ENCODE assay signal across 8 mouse cellular contexts in the genomic region with DNA sequence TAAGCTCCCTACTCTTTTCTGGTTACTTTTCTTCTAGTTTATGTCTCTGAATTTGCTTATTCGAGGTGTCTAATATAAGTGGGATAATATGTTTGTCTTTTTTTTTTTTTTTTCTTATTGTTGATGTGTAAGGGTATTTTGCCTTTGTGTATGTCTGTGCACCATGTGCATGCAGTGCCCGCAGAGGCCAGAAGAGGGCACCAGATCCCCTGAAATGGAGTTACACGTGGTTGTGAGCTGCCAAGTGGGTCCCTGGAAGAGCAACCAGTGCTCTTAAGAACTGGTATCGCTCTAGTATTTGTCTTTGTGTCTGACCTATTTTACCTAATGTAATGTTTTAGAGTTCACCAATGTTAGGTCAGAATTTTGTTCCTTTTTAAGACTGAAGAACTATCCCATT. TPM values are rescaled to one million over a fixed set of nuclear protein-coding genes. Genes with fewer than 3 reads are reported as not detected.
DNase-seq lines count a peak whose midpoint lies in the region; ATAC-seq and TF ChIP-seq lines count a peak whose summit lies in the region.

No protein-coding gene starts in this region.

- H3K79me2 ChIP-seq in liver, adult 2 months (ENCODE audit: control insufficient read depth, insufficient read depth, low read length) = no peaks in the 10 kb centered on the region

- ATAC-seq in CD4-positive, CD25-positive, alpha-beta regulatory T cell, adult 4 months = no peak
- ATAC-seq in liver, embryonic 12.5 days = no peak

- no peaks in the 10 kb centered on the region for H3K9me3 ChIP-seq in liver, embryonic 12.5 days (replicated peaks)

- no peak overlapping the region for H3K9ac ChIP-seq in liver, embryonic 12.5 days
- H3K9ac ChIP-seq in liver, adult 2 months (ENCODE audit: low read depth, low read length) = no peak overlapping the region

- no peaks in the 10 kb centered on the region for H3K36me3 ChIP-seq in liver, embryonic 12.5 days
- H3K36me3 ChIP-seq in liver, adult 2 months (ENCODE audit: control insufficient read depth, insufficient read depth, low read length) = no peaks in the 10 kb centered on the region
- no peaks in the 10 kb centered on the region for H3K36me3 ChIP-seq in small intestine, adult 2 months (ENCODE audit: control insufficient read depth, insufficient read depth, low read length)

- H3K27me3 ChIP-seq in liver, embryonic 12.5 days (replicated peaks) = peaks cover 14% of the 10 kb centered on the region; the same call in 1 of the 2 replicates
- H3K27me3 ChIP-seq in liver, adult 2 months (ENCODE audit: control insufficient read depth, insufficient read depth, low read length) = no peaks in the 10 kb centered on the region
- H3K27me3 ChIP-seq in small intestine, adult 2 months (ENCODE audit: control insufficient read depth, insufficient read depth, low read length) = no peaks in the 10 kb centered on the region

- peak; percentile 72 for DNase-seq in CD4-positive, CD25-positive, alpha-beta regulatory T cell, adult 2 months (ENCODE audit: low read depth, low spot score)
- peak; percentile 81 for DNase-seq in liver
- DNase-seq in adrenal gland, postnatal 36 days = peak; percentile 81 to 84
- DNase-seq in forelimb bud, embryonic 11.5 days (ENCODE audit: low read depth, low spot score) = peak; percentile 66
- peak; percentile 57 for DNase-seq in liver, adult 2 months (ENCODE audit: extremely low read depth, low read depth, low spot score)

- no peak overlapping the region for H3K4me3 ChIP-seq in liver, embryonic 12.5 days
- H3K4me3 ChIP-seq in liver, adult 2 months (ENCODE audit: insufficient read depth, low read depth, low read length) = no peak overlapping the region
- no peak overlapping the region for H3K4me3 ChIP-seq in small intestine, adult 2 months (ENCODE audit: low read depth, low read length)

- TF ChIP-seq CTCF in liver, adult 2 months (IDR thresholded peaks at IDR 0.05; ENCODE audit: low read depth, low read length) = peak; percentile 97
- TF ChIP-seq CTCF in small intestine, adult 2 months (IDR thresholded peaks at IDR 0.05; ENCODE audit: extremely low read depth, insufficient read length, insufficient replicate concordance, low read depth, low read length) = peak; percentile 81; the same call in 1 of the 2 replicates

- no peak for TF ChIP-seq POLR2A in liver, adult 2 months (IDR thresholded peaks at IDR 0.05; ENCODE audit: extremely low read depth, insufficient read depth, low read length)
- TF ChIP-seq POLR2A in small intestine, adult 2 months (IDR thresholded peaks at IDR 0.05; ENCODE audit: low read depth, low read length) = no peak

- no peak overlapping the region for H3K27ac ChIP-seq in liver, embryonic 12.5 days
- H3K27ac ChIP-seq in liver, adult 2 months (replicated peaks; ENCODE audit: insufficient read depth, low read depth, low read length) = no peak overlapping the region
- no peak overlapping the region for H3K27ac ChIP-seq in small intestine, adult 2 months (ENCODE audit: insufficient read depth, low read depth, low read length)

- WGBS in liver, embryonic 12.5 days (ENCODE audit: insufficient replicate concordance) = 19% methylated on average over 4 of the region's 4 CpGs
- 10% methylated on average over 4 of the region's 4 CpGs for WGBS in liver, adult 2 months
- WGBS in small intestine, adult 2 months = 23% methylated on average over 4 of the region's 4 CpGs

- no peaks in the 10 kb centered on the region for H3K4me1 ChIP-seq in liver, embryonic 12.5 days
- no peaks in the 10 kb centered on the region; the same call in 1 of the 2 replicates for H3K4me1 ChIP-seq in liver, adult 2 months (ENCODE audit: control insufficient read depth, insufficient read depth, low read length)
- H3K4me1 ChIP-seq in small intestine, adult 2 months (ENCODE audit: control insufficient read depth, insufficient read depth, insufficient read length, low read length) = peaks cover 4% of the 10 kb centered on the region

- no peak overlapping the region for H3K4me2 ChIP-seq in liver, embryonic 12.5 days

RNA-seq across cellular contexts. Expression of gene Zfp629, which starts 41.3 kb away (rescaled TPM):
- polyA plus RNA-seq in CD4-positive, CD25-positive, alpha-beta regulatory T cell, adult 4 months (2017; shearing (Covaris generic)) = under 1 TPM; 0.16 to 0.56 TPM
- 3.3 and 3.8 TPM in 2 replicates for polyA plus RNA-seq in liver, embryonic 12.5 days (2016; fragmentation: Nextera tagmentation; extraction: Ambion mirVana)
- total RNA-seq in adrenal gland, postnatal 36 days (2021) = 10 to 100 TPM; 19.7 to 20.6 TPM
- 5.0 and 7.0 TPM in 2 replicates for total RNA-seq in liver, adult 2 months (2014; rRNA removed)
- 4.8 and 5.8 TPM in 2 replicates for polyA plus RNA-seq in liver, adult 2 months (2012; rRNA removed)
- polyA plus RNA-seq in small intestine, adult 2 months (2012; rRNA removed) = 4.4 and 5.5 TPM in 2 replicates

RNA-seq across cellular contexts. Expression of gene Bcl7c, which starts 51.8 kb away (rescaled TPM):
- 1 to 10 TPM; 3.2 to 5.5 TPM for polyA plus RNA-seq in CD4-positive, CD25-positive, alpha-beta regulatory T cell, adult 4 months (2017; shearing (Covaris generic))
- 40.6 and 43.6 TPM in 2 replicates for polyA plus RNA-seq in liver, embryonic 12.5 days (2016; fragmentation: Nextera tagmentation; extraction: Ambion mirVana)
- total RNA-seq in adrenal gland, postnatal 36 days (2021) = 100 to 1,000 TPM in 1 of 2 experiments, 10 to 100 TPM in 1; 63.6 to 103 TPM
- total RNA-seq in liver, adult 2 months (2014; rRNA removed) = 7.3 and 7.6 TPM in 2 replicates
- 20.0 and 23.2 TPM in 2 replicates for polyA plus RNA-seq in liver, adult 2 months (2012; rRNA removed)
- 11.1 and 24.6 TPM in 2 replicates for polyA plus RNA-seq in small intestine, adult 2 months (2012; rRNA removed)

RNA-seq across cellular contexts. Expression of gene Ctf1, which starts 55.6 kb away (rescaled TPM):
- not detected for polyA plus RNA-seq in CD4-positive, CD25-positive, alpha-beta regulatory T cell, adult 4 months (2017; shearing (Covaris generic))
- 3.6 and 4.6 TPM in 2 replicates for polyA plus RNA-seq in liver, embryonic 12.5 days (2016; fragmentation: Nextera tagmentation; extraction: Ambion mirVana)
- 1 to 10 TPM; 3.2 to 4.2 TPM for total RNA-seq in adrenal gland, postnatal 36 days (2021)
- 2.7 and 4.4 TPM in 2 replicates for total RNA-seq in liver, adult 2 months (2014; rRNA removed)
- polyA plus RNA-seq in liver, adult 2 months (2012; rRNA removed) = 10.5 and 15.9 TPM in 2 replicates
- polyA plus RNA-seq in small intestine, adult 2 months (2012; rRNA removed) = 7.1 and 8.3 TPM in 2 replicates
